Mouse (Mus musculus): ENCODE results near the gene Ina. TPM values are rescaled to one million over a fixed set of nuclear protein-coding genes. Genes with fewer than 3 reads are reported as not detected.

Ina gene
- polyA plus RNA-seq (2014; fragmentation: Nextera tagmentation; extraction: Ambion mirVana): 0.43 and 0.73 TPM in 2 replicates

DNA sequence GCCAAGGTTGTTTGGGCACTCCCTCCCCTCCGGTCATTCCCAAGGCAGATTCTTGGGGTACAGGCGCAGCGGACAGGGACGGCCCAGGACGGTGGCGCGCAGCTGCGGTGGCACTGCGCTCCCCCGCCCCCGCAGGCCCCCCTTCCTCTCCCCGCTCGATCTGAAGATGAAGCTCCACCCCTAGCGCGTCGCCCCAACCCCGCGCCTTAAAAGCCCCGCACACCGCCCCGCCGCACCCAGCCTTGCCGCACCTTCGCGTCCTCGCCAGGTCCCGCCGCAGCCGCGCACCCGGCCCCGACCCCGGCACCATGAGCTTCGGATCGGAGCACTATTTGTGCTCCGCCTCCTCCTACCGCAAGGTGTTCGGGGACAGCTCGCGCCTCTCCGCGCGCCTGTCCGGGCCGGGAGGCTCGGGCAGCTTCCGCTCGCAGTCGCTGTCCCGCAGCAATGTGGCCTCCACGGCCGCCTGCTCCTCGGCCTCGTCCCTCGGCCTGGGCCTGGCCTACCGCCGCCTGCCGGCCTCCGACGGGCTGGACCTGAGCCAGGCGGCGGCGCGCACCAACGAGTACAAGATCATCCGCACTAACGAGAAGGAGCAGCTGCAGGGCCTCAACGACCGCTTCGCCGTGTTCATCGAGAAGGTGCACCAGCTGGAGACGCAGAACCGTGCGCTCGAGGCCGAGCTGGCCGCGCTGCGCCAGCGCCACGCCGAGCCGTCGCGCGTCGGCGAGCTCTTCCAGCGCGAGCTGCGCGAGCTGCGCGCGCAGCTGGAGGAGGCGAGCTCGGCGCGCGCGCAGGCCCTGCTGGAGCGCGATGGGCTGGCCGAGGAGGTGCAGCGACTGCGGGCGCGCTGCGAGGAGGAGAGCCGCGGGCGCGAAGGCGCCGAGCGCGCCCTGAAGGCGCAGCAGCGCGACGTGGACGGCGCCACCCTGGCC lies at the start of gene Ina, which contains the start of gene Nt5c2:
Ina (plus strand) TSS at position 252 of the 935 bp plus-strand sequence.
Nt5c2 (minus strand) TSS at position 707 of the 935 bp plus-strand sequence.
- Histone ChIP-seq H3K27ac (ENCODE audit: low read depth, low read length) (no peak within 1 kb of the TSS), H3K27me3 (ENCODE audit: control insufficient read depth, insufficient read depth, low read length) (peaks cover 54% of the 10 kb centered on the region), H3K4me2 (peak within 1 kb of the TSS; percentile 80), H3K4me3 (ENCODE audit: low read depth, low read length) (peak within 1 kb of the TSS; percentile 37), H3K9ac (ENCODE audit: low read depth, low read length) (no peak within 1 kb of the TSS), H3K9me3 (replicated peaks; ENCODE audit: control insufficient read depth, low read length) (no peaks in the 10 kb centered on the region), H3K4me1 (ENCODE audit: control insufficient read depth, insufficient read depth, low read length) (peaks cover 10% of the 10 kb centered on the region; the same call in 1 of the 2 replicates), H3K36me3 (ENCODE audit: control insufficient read depth, insufficient read depth, low read length) (no peaks in the 10 kb centered on the region)
- ATAC-seq (replicated peaks; ENCODE audit: insufficient number of reproducible peaks, low FRiP score, low TSS enrichment): peak; percentile 71
- WGBS (ENCODE audit: insufficient replicate concordance): under 1% methylated on average over 114 of the region's 124 CpGs

DNA sequence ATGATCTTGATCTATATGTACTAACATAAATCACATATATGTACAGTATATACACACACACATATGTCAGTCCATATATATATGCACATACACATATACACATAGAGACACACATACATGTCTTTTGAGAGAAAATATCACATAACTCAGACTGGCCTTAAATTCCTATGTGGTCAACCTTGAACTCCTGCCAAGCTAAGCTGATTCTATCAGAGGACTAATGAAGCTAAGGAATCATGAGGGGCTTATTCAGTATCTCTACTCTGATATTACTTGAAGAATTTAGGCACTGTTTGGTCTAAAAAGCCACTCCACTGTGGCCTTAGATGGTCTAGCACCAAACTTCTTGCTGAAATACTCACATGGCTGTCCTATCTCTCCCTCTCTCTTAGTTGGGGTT lies 49.0 kb upstream of the Ina start:
- no peaks in the 10 kb centered on the region for H3K27me3 ChIP-seq (ENCODE audit: control insufficient read depth, insufficient read depth, low read length)
- no peaks in the 10 kb centered on the region for H3K36me3 ChIP-seq (ENCODE audit: control insufficient read depth, insufficient read depth, low read length)
- H3K4me1 ChIP-seq (ENCODE audit: control insufficient read depth, insufficient read depth, low read length): peaks cover 21% of the 10 kb centered on the region
- no peak for ATAC-seq (replicated peaks; ENCODE audit: insufficient number of reproducible peaks, low FRiP score, low TSS enrichment)
- H3K4me2 ChIP-seq: no peak overlapping the region
- H3K4me3 ChIP-seq (ENCODE audit: low read depth, low read length): no peak overlapping the region
- no peak overlapping the region for H3K9ac ChIP-seq (ENCODE audit: low read depth, low read length)
- H3K9me3 ChIP-seq (replicated peaks; ENCODE audit: control insufficient read depth, low read length): no peaks in the 10 kb centered on the region
- H3K27ac ChIP-seq (ENCODE audit: low read depth, low read length): no peak overlapping the region

DNA sequence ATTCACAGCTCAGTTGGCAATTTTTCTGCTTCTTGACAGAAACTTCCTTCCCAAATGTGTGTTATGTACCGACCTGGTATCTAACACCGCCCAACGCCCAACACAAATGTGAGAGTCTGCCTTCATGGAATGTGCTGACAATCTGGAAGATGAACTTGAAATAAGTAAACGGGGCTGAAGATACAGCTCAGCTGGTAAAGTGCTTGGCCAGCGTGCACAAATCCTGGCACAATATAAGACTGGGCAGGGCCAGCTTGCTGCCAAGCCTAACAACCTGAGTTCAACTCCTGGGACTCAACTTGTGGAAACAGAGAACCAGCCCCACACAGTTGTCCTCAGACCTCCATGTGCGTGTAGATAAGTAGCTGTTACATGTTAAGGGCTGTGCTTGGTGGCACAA lies 48.2 kb upstream of the Ina start:
- Histone ChIP-seq H3K27ac (ENCODE audit: low read depth, low read length) (no peak overlapping the region), H3K9me3 (replicated peaks; ENCODE audit: control insufficient read depth, low read length) (no peaks in the 10 kb centered on the region), H3K4me3 (ENCODE audit: low read depth, low read length) (no peak overlapping the region), H3K9ac (ENCODE audit: low read depth, low read length) (no peak overlapping the region), H3K4me2 (no peak overlapping the region), H3K4me1 (ENCODE audit: control insufficient read depth, insufficient read depth, low read length) (peaks cover 20% of the 10 kb centered on the region), H3K36me3 (ENCODE audit: control insufficient read depth, insufficient read depth, low read length) (no peaks in the 10 kb centered on the region), H3K27me3 (ENCODE audit: control insufficient read depth, insufficient read depth, low read length) (no peaks in the 10 kb centered on the region)
- 82% methylated on average over 6 of the region's 6 CpGs for WGBS (ENCODE audit: insufficient replicate concordance)
- no peak for ATAC-seq (replicated peaks; ENCODE audit: insufficient number of reproducible peaks, low FRiP score, low TSS enrichment)

DNA sequence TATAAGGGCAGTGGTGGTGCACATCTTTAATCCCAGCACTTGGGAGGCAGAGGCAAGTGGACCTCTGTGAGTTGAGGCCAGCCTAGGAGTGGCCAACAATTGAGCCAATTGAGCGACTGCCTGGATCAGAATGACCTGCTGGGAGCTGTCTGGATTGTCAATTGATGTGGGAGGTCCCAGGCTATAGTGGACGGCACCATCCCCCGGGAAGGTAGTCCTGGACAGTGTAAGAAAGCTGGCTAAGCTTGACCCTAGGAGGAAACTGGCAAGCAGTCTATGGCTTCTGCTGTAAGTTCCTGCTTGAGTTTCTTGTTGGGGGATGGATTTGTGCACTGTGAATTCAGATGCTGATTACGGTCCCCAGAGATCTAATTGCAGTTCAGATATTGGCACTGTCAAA lies 46.6 kb upstream of the Ina start:
- Histone ChIP-seq H3K36me3 (ENCODE audit: control insufficient read depth, insufficient read depth, low read length) (no peaks in the 10 kb centered on the region), H3K4me3 (ENCODE audit: low read depth, low read length) (no peak overlapping the region), H3K4me1 (ENCODE audit: control insufficient read depth, insufficient read depth, low read length) (peaks cover 24% of the 10 kb centered on the region), H3K9me3 (replicated peaks; ENCODE audit: control insufficient read depth, low read length) (no peaks in the 10 kb centered on the region), H3K27ac (ENCODE audit: low read depth, low read length) (no peak overlapping the region), H3K4me2 (no peak overlapping the region), H3K9ac (ENCODE audit: low read depth, low read length) (no peak overlapping the region), H3K27me3 (ENCODE audit: control insufficient read depth, insufficient read depth, low read length) (no peaks in the 10 kb centered on the region)
- WGBS (ENCODE audit: insufficient replicate concordance): 63% methylated on average over 4 of the region's 4 CpGs
- no peak for ATAC-seq (replicated peaks; ENCODE audit: insufficient number of reproducible peaks, low FRiP score, low TSS enrichment)

DNA sequence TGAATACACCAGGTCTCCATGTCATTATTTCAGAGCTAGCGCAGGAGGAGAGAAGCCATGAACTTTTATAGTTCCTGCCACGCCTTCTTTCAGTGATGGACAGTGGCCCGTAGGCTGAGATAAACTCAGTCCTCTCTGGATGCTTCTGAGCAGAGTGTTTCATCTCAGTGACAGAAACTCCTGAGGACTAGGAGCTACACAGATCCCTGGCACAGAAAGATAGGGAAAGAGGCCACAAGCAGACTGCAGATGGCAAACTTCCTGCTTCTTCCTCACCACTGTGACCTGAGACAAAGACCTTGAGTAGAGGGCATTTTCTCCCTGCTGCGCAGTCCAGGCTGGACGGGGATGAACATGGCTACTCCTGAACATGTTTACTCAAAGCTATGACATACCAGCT lies 45.7 kb upstream of the Ina start:
- no peaks in the 10 kb centered on the region for H3K27me3 ChIP-seq (ENCODE audit: control insufficient read depth, insufficient read depth, low read length)
- H3K27ac ChIP-seq (ENCODE audit: low read depth, low read length): peak overlapping the region; percentile 52; the same call in 1 of the 2 replicates
- no peak overlapping the region for H3K4me3 ChIP-seq (ENCODE audit: low read depth, low read length)
- no peaks in the 10 kb centered on the region for H3K36me3 ChIP-seq (ENCODE audit: control insufficient read depth, insufficient read depth, low read length)
- H3K4me1 ChIP-seq (ENCODE audit: control insufficient read depth, insufficient read depth, low read length): peaks cover 24% of the 10 kb centered on the region
- WGBS (ENCODE audit: insufficient replicate concordance): 70% methylated on average over 5 of the region's 5 CpGs
- peak overlapping the region; percentile 4; the same call in 1 of the 2 replicates for H3K4me2 ChIP-seq
- H3K9ac ChIP-seq (ENCODE audit: low read depth, low read length): 0 out of 2 replicates have a peak overlapping the region, but pooled peaks have one; percentile 1
- no peak for ATAC-seq (replicated peaks; ENCODE audit: insufficient number of reproducible peaks, low FRiP score, low TSS enrichment)
- no peaks in the 10 kb centered on the region for H3K9me3 ChIP-seq (replicated peaks; ENCODE audit: control insufficient read depth, low read length)

DNA sequence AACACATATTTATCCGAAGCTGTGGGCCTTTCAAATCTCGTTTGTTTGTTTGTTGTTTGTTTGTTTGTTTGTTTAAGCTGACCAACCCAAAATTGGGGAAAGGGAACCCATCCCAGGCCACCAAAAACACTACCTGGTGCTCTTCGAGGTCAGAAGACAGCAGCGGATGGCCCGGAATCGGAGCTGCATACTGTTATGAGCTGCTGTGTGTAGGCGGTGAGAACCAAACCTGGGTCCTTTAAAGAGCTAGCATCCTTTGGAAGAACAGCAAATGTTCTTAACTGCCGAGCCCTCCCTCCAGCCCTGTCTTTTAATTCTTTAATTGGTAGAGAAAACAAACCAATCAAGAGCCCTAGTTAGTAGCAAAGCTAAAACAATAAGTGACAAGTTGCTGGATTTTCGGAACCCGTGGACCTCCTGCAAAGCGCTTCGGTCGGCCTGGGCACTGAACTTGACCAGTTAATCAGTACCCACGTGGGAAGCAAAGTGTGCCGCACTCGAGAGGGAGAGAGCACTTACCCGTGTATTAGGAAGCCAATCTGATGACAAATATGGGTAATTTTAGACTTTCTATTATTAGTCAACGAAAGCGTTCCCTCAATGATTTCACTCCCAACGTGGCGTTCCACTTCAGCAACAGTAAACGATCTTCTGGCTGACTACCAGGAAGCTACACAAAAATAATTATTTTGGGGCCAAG lies 45.1 kb upstream of the Ina start:
- Histone ChIP-seq H3K27me3 (ENCODE audit: control insufficient read depth, insufficient read depth, low read length) (no peaks in the 10 kb centered on the region), H3K27ac (ENCODE audit: low read depth, low read length) (peak overlapping the region; percentile 62; the same call in 1 of the 2 replicates), H3K4me1 (ENCODE audit: control insufficient read depth, insufficient read depth, low read length) (peaks cover 24% of the 10 kb centered on the region), H3K36me3 (ENCODE audit: control insufficient read depth, insufficient read depth, low read length) (no peaks in the 10 kb centered on the region), H3K9me3 (replicated peaks; ENCODE audit: control insufficient read depth, low read length) (no peaks in the 10 kb centered on the region), H3K4me2 (peak overlapping the region; percentile 4; the same call in 1 of the 2 replicates), H3K4me3 (ENCODE audit: low read depth, low read length) (no peak overlapping the region), H3K9ac (ENCODE audit: low read depth, low read length) (no peak overlapping the region)
- 62% methylated on average over 22 of the region's 22 CpGs for WGBS (ENCODE audit: insufficient replicate concordance)
- no peak for ATAC-seq (replicated peaks; ENCODE audit: insufficient number of reproducible peaks, low FRiP score, low TSS enrichment)

DNA sequence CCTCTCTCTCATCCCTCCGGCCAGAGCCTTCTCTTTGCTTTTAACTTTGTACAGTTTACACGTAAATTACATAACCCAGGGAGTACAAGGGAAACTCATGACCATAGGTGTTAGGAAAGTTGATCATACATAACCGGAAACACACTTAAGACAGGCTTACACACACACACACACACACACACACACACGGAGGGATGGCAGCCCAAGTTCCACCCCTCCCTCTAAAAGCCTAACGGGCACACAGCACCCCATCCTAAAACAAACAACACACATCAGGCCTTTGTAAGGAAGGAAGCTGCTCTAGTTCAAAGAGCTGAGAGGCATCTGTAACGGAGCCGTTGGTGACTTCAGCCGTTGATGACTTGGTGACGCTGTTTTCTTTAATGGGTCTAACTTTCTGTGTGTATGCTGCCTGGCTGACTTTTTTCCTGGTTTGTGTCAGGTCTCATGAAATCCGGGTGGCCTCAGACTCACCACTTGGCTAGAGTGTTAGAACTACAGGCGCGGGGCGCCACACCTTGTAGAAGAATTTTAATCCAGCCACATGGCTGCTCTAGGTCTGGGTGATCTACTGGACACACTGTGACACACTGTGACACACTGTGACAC lies 44.3 kb upstream of the Ina start:
- Histone ChIP-seq H3K9ac (ENCODE audit: low read depth, low read length) (peak overlapping the region; percentile 22; the same call in 1 of the 2 replicates), H3K27me3 (ENCODE audit: control insufficient read depth, insufficient read depth, low read length) (no peaks in the 10 kb centered on the region), H3K9me3 (replicated peaks; ENCODE audit: control insufficient read depth, low read length) (no peaks in the 10 kb centered on the region), H3K27ac (ENCODE audit: low read depth, low read length) (peak overlapping the region; percentile 62), H3K4me2 (no peak overlapping the region; the same call in 1 of the 2 replicates), H3K36me3 (ENCODE audit: control insufficient read depth, insufficient read depth, low read length) (no peaks in the 10 kb centered on the region), H3K4me1 (ENCODE audit: control insufficient read depth, insufficient read depth, low read length) (peaks cover 24% of the 10 kb centered on the region), H3K4me3 (ENCODE audit: low read depth, low read length) (no peak overlapping the region)
- no peak for ATAC-seq (replicated peaks; ENCODE audit: insufficient number of reproducible peaks, low FRiP score, low TSS enrichment)
- 40% methylated on average over 13 of the region's 13 CpGs for WGBS (ENCODE audit: insufficient replicate concordance)

DNA sequence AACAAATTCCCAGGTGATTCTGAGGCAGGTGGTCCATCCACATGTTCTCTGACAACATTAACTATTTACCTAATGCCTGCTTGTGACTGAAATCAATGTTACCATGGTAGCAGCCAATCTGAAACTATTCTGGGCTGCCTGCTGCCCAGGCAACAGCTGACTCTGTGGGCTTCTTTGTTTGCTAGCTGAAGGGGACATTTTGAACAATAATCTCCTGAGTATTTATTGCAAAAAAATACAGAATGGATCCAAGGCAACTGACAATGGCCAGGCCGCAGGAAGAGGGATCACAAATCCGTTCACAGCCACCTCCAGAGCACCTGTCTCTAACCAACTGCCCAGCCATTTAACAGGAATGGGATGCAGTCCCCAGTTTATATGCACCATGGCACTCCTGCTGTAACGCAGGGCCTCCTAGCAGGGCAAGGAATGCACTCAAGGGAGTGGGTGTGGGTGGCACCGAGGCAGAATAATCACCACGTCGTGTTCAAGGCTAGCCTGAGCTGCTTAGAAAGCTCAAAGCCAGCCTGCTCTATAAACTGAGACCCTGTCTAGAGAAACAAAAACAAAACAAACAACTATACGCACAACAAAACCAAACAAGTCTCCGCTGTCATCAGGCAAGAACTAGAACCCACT lies 43.3 kb upstream of the Ina start:
- no peak for ATAC-seq (replicated peaks; ENCODE audit: insufficient number of reproducible peaks, low FRiP score, low TSS enrichment)
- H3K4me2 ChIP-seq: no peak overlapping the region
- H3K4me1 ChIP-seq (ENCODE audit: control insufficient read depth, insufficient read depth, low read length): peaks cover 25% of the 10 kb centered on the region
- H3K27ac ChIP-seq (ENCODE audit: low read depth, low read length): 0 out of 2 replicates have a peak overlapping the region, but pooled peaks have one; percentile 29
- no peaks in the 10 kb centered on the region for H3K9me3 ChIP-seq (replicated peaks; ENCODE audit: control insufficient read depth, low read length)
- H3K4me3 ChIP-seq (ENCODE audit: low read depth, low read length): no peak overlapping the region
- no peaks in the 10 kb centered on the region for H3K27me3 ChIP-seq (ENCODE audit: control insufficient read depth, insufficient read depth, low read length)
- H3K9ac ChIP-seq (ENCODE audit: low read depth, low read length): no peak overlapping the region
- WGBS (ENCODE audit: insufficient replicate concordance): 70% methylated on average over 8 of the region's 8 CpGs
- no peaks in the 10 kb centered on the region for H3K36me3 ChIP-seq (ENCODE audit: control insufficient read depth, insufficient read depth, low read length)

Data from heart, embryonic 11.5 days (tissue).